Mouse (Mus musculus) small intestine, adult 2 months (tissue): ENCODE data around the gene Shroom3.

Experiments used
- CTCF ChIP-seq: fragments of 200-500 bp; IDR thresholded peaks from 2 replicates; pipeline ENCODE4 v1.5.1; 2012; ENCODE audit warnings: low read depth, mild to moderate bottlenecking, control low read depth, inconsistent platforms, low read length, moderate library complexity, mixed read lengths; ENCODE audit not compliant: insufficient replicate concordance, insufficient read length; ENCODE audit errors: extremely low read depth
- POLR2A ChIP-seq: fragments of 200-500 bp; IDR thresholded peaks from 2 replicates; pipeline ENCODE4 v1.6.1; 2012; ENCODE audit warnings: low read depth, mild to moderate bottlenecking, control low read depth, inconsistent platforms, low read length, moderate library complexity

DNA sequence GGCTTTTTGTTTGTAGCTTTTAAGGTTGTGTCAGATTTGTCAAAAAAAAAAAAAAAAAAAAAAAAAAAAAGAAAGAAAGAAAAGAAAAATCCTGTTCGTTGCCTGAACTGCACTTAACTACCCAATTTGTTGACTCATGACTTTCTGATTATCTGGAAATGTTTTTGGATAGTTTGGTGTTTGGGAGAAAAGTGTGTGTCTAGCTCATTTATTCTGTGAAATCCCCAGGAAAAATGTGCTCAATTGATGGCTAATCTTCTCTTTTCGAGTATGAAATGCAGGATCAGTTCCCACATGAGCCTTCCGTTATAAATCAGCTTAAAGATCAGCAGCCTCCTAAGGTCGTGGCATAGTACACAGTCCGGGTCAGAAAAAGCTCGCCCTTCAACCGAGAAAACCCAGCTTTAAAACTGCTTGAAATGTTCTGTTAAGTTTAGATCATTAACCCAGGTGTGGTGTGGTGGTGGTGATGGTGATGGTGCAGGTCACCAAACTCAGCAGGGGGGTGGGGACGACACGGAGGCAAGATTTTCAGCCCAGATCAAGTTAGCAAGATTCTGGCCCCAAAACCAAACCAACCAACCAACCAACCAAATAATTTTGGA is 738 bp downstream of the Shroom3 start:
- no peak for TF ChIP-seq CTCF
- no peak for TF ChIP-seq POLR2A
